Mouse (Mus musculus): ENCODE results near the gene 1700020L24Rik. TPM values are rescaled to one million over a fixed set of nuclear protein-coding genes. Genes with fewer than 3 reads are reported as not detected.
A peak's percentile ranks its signal among the peaks of the same experiment; 100 is the strongest.

Gene 1700020L24Rik
- total RNA-seq (2014; fragmentation: Nextera tagmentation), result 33.2 and 34.9 TPM in 2 replicates
- total RNA-seq (2017), result 79.8 and 113 TPM in 2 replicates

DNA sequence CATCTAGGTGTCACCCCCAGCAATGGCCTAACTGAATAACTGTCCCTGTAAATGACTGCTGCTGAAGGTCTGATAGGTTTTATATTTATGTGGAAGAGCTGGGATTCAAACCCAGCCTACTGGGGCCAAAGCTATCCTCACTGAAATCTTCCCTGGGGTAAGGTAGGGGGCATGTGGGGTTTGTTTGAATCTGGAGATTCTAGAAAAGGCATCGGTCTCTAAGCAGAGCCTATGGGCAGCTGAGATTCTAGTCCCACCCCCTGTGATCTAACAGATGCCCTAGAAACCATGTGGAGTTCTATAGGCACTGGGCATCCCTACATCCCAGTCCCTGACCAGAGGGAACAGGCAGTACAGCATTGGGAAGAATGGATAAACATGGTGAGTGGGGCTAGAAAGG is at the start of gene 1700020L24Rik:
TSS of gene 1700020L24Rik (plus strand) at position 301 of the 400 bp plus-strand sequence.
- no peak for ATAC-seq (replicated peaks; ENCODE audit: poor library complexity, severe bottlenecking)

DNA sequence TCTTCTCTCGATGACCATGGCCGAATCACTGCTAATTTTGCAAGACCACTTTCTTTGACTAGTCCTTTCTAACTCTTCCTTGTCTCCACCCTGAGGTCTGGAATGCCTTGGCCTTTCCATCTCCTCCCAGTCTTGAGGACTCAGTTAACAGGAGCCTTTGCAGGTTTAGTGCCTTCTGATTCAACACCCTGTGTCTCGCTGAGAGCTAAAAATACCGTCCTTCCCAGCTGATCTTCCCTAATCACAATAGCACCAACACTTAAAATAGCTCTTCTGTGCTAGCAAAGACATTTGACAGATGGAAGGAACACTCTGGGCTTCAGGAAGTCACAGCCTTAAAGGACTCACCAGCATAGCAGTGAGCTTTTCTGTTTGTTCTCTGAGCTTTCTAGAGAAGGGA is 44.4 kb upstream of the 1700020L24Rik start:
- ATAC-seq (replicated peaks; ENCODE audit: poor library complexity, severe bottlenecking), result no peak

DNA sequence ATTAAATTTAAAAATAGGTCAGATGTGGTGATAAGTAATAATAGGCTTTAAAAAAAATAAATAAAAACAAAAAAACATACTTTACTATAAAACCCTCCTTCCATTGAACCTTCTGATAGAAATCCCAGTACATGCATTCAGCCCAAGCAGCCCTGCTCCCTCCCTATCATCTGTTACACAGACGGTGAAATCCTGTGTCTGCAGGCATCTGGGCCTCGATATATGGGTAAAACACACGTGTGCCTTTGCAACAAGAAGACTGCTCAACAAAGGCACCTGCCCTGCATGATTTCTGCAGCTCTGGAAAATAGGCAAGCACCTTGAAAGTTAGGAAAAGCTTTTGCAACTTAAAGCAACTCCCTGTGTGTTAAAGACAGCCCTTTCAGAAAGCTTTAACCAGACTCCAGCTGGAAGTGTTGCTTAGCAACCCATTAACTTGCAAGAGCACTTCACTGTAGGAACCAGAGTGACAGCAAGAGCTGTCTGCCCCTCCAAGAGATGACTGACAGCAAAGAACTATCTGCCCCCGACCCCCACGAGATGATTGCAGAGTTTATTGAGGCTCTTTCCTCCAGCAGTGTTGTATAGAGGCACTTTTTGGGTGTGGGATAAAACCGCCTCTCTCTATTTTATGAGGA is 42.6 kb upstream of the 1700020L24Rik start:
- ATAC-seq (replicated peaks; ENCODE audit: poor library complexity, severe bottlenecking), result no peak

DNA sequence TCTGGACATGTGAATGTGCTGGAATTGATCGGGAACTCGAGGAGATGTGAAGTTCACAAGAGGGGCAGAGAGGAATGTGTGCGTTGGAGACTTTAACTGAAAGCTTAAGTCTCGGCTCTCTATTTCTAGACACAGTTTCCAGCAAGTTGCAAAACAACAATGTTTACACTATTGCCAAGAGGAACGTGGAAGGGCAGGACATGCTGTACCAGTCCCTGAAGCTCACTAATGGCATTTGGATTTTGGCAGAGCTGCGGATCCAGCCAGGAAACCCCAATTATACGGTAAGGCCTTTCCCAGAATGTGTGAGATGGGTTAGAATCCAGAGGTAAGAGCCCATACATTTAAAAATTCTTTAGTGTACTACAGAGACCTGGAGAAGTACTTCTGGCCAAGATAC is 39.9 kb upstream of the 1700020L24Rik start:
- no peak for ATAC-seq (replicated peaks; ENCODE audit: poor library complexity, severe bottlenecking)

DNA sequence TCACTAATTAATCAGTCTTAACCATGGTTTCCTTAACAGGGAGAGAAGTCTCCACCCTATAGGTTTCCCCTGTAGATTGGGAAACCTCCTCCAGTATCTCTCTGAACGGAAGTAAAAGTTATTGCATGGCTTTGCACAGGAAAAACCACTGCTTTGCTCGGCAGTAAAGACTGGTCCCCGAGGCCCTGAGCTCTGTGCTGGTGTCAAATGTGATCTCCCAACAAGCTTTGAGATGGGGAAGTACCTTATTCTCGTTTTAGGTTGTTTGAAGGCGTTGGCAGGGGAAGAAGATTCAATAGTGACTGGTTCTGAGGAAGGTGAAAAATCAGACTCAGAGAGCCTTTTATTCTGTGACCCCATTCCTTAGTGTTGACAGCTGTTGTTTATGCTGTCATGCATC is 38.8 kb upstream of the 1700020L24Rik start:
- ATAC-seq (replicated peaks; ENCODE audit: poor library complexity, severe bottlenecking), result peak; percentile 65

DNA sequence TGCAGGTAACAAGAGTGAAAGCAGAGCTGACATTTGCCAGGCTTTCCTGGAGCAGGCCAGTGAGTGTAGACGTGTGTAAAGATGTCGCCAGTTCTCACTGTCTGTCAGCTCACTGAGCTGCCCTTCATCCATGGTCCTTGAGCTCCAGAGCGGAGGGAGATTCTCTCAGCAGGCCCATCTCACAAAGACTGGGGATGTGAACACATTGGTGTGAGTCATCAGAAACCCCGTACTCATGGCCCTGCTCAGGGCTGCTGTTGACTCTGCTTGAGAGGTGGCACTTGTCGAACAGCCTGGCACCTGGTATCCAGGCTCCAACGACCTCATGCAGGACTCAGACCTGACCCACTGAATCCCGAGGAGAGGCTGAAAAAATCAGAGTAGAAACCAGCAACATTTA is 33.7 kb upstream of the 1700020L24Rik start:
- ATAC-seq (replicated peaks; ENCODE audit: poor library complexity, severe bottlenecking), result no peak

DNA sequence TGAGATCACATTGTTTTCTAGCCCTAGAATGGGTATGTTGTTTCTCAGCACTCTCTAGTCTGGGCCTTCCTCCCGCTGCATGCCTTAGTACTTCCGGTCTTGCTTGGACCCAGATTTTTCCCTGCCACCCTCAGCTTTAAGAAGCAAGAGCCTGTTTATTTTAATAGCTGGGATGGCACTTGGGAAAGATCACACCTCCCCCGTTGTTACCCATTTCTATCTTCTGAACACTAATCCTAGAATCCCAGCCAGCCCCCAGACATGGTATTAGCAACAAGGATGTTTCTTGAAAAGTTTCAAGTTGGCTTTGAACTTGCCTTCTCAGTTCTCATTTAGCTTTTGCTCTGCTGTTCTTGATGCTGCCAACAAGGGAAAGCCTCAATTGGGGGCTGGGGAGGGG is 31.1 kb upstream of the 1700020L24Rik start:
- no peak for ATAC-seq (replicated peaks; ENCODE audit: poor library complexity, severe bottlenecking)

DNA sequence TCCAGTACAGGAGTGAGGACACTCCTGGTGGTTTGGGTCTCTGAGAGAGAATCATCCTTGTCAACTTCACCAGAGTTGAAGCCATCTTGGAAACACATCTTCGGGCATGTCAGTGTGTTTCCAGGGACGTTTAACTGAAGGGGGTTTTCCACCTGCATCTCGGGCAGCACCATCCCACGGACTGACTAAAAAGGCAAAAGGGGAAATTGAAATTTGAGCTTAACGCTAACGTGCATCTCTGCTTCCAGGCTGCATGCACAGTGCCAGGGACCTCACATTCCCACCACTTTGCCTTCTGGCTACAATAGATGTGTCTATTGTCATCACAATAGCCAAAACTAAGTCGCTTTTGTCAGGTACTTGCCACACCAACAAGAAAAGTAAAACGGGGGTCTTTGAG is 29.2 kb upstream of the 1700020L24Rik start:
- ATAC-seq (replicated peaks; ENCODE audit: poor library complexity, severe bottlenecking), result no peak

DNA sequence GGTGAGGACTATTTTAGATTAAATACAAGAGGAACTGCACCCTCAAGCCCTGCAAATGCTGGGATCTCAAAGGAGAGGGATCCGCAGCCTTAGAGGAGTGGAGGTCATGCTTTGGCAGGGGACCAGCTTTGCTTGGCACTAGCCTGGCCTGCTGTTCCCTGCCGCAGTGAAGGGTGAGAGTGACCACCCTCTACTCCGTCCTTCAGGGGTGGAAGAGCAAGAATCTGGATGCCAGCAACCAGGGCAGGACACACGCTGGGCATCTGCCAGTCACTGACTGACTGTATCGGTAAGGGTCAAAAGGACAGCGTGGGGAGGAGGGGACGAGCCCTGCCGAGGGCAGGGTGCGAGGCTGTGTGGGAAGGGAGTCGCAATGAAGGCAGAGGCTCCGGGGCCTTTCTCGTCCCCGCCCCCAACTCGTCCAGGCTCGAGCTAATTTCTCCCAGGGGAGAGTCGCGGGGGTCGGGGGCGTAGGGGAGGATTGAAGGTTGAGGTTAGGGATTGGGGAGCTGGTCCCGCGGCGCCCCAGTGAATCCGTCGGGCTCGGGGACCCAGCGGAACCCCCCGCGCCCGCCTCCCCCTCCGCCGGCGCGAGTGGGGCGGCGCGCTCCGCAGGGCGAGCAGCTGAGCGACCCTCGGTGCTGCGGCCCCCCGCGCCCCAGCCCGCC is 28.3 kb upstream of the 1700020L24Rik start, which contains the start of gene Rasl10b:
TSS of gene Rasl10b (plus strand) at position 51 of the 668 bp plus-strand sequence.
- no peak; the same call in 1 of the 2 replicates for ATAC-seq (replicated peaks; ENCODE audit: poor library complexity, severe bottlenecking)

DNA sequence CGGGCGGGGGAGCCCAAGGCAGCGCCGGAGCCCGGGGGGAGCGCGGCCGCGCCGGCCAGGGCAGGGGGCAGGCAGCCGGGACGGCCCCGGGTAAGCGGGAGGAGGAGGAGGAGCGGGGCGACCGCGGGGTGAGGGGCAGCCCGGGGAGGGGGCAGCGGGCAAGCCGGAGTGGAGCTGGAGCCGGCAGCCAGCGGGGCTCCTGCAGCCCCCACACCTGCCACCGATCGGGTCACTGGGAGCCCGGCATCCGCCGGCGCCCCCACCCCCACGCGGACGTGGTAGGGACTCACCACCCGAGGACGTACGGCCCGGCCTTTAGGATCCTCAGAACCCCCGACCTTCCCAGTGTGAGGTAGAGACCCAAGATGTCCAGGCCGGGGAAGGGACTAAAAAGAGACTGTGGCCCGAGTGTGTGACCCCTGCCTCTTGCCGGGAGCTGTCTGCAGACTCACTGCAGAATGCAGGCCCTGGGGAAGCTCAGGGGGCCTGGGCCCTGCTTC is 27.6 kb upstream of the 1700020L24Rik start:
- no peak; the same call in 1 of the 2 replicates for ATAC-seq (replicated peaks; ENCODE audit: poor library complexity, severe bottlenecking)

DNA sequence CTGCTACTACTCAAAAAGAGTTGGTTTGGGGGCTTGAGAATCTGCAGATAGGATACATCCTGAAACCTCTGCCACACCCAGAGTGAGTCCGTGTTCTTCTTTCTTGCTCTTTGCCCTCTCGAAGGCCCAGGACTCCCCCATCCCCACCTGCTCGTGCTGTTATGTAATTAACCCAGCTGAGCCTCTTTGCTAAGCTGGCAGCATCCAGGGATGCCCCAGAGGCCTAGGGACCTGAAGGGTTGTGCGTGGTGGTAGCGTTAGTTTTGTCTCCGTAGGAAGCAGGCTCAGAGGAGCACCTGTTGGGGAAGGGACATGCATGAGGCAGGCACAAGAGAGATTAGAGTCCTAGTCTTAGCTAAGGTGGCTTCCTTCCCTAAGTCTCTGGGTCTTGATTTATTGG is 27.0 kb upstream of the 1700020L24Rik start:
- ATAC-seq (replicated peaks; ENCODE audit: poor library complexity, severe bottlenecking), result no peak

DNA sequence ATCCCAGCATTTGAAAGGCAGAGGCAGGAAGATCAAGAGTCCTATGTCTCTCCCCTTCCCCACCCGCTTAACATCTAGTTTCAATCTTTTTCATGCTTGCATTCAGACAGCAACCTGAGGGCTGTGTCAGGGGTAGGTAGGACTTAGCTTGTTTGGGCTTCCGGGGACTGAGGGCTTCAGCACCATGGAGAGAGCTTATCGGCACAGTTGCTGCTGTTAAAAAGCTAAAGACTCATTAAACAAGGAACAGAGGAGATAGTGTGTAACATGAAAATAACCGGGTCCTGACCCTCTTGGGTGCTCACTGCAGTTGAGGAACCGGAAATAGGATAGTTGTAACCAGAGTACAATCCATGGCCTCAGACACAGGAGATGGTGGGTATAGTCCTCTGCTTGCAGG is 20.4 kb upstream of the 1700020L24Rik start:
- peak; percentile 70 for ATAC-seq (replicated peaks; ENCODE audit: poor library complexity, severe bottlenecking)

DNA sequence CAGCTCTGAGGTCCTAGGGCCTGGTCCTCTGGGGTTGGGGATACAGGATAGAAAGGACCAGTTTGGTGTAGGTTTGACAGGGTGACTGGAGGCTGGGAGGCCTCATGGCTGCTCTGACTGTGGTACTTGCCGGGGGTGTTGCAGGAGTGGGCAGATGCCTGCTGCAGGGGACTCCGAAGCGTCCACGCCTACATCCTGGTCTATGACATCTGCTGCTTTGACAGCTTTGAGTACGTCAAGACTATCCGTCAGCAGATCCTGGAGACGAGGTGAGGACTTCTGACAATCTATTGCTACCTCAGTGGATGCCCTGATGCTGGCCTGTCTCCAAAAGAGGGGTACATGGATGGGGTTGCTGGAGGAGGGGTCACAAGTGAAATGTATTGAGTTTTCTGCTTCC is 19.8 kb upstream of the 1700020L24Rik start:
- ATAC-seq (replicated peaks; ENCODE audit: poor library complexity, severe bottlenecking), result no peak

DNA sequence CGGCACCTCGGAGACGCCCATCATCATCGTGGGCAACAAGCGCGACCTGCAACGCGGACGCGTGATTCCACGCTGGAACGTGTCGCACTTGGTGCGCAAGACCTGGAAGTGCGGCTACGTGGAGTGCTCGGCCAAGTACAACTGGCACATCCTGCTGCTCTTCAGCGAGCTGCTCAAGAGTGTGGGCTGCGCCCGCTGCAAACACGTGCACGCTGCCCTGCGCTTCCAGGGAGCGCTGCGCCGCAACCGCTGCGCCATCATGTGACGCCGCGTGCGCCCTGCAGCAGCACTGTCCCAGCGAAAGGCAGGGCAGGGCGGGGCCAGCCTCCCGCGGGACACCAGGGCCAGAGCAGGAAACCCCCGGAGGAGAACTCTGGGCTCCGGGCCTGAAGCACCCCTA is 18.9 kb upstream of the 1700020L24Rik start:
- peak; percentile 57 for ATAC-seq (replicated peaks; ENCODE audit: poor library complexity, severe bottlenecking)

DNA sequence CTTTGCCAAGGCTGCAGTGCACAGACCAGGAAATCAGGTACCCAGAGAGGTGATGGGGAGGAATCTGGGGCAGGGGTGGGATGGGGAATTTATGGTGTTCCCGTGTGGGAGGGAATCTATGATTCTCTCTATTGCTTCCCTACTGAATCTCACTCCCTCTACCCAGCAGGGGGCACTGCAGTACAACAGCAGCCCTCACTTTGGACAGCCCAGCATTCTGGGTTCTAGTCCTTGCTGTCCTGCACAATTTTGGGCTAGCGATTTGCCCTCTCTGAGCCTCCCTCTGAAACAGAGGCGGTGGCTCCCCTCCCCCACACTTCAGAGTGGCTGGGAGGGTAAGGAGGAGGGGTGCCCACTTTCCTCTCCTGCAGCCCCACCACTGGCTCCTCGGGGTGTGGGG is 17.1 kb upstream of the 1700020L24Rik start:
- no peak for ATAC-seq (replicated peaks; ENCODE audit: poor library complexity, severe bottlenecking)

DNA sequence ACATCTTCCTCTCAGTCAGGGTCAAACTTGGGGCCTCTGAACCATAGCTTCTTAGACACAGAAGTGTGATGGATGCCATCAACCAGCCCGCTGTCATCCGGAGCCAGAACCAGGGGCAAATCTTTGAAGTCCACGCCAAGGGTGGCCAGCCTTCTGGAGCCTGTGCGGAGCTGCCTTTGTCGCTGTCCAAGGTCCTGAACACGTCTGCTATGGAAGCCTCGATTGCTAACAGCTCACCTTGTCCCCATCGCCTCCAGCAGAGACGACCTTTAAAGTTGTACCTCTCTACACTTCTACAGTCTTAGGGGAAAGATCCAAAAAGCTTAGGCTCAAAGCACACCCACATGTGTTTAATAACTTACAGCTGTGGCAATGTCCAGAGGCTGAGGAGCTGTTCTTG is 16.2 kb upstream of the 1700020L24Rik start:
- ATAC-seq (replicated peaks; ENCODE audit: poor library complexity, severe bottlenecking), result peak; percentile 43; the same call in 1 of the 2 replicates

DNA sequence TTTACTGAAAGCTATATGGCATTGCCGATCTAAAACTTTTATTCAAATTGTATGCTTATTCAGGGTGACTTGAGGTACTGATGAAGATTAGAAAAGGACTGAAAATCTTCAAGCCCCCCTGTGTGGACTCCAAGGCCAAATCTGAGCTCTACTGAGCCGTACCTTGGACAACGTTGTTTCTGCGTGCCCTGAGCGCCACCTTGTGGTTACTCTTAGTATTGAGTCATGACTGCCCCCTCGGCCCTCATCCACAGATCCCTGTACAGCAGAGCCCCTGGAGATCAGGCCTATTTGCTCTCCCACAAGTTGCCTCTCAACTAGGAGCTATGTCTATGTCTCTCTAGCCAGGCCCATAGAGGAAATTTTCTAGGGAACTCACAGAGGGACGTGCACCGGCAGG is 12.8 kb upstream of the 1700020L24Rik start:
- peak; percentile 40; the same call in 1 of the 2 replicates for ATAC-seq (replicated peaks; ENCODE audit: poor library complexity, severe bottlenecking)

DNA sequence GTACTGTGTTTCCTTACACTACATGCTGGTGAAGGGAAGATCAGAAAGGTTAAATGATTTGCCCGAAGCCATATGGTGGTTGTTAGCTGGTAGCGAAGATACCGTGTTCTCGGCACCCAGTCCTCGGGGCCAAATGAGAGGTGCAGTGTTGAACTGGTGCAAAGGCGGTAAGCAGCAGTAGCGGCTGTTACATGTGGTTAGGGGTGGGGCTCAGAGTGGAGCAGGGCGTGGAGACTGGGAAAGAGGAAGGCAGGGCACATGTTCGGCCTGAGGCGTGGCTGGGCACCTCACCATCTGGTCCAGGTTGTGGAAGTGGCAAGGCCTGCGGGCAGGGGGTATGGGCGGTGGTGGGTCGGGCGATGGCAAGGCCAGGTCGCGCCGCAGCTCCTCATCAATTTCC is 10.5 kb upstream of the 1700020L24Rik start:
- ATAC-seq (replicated peaks; ENCODE audit: poor library complexity, severe bottlenecking), result peak; percentile 97

DNA sequence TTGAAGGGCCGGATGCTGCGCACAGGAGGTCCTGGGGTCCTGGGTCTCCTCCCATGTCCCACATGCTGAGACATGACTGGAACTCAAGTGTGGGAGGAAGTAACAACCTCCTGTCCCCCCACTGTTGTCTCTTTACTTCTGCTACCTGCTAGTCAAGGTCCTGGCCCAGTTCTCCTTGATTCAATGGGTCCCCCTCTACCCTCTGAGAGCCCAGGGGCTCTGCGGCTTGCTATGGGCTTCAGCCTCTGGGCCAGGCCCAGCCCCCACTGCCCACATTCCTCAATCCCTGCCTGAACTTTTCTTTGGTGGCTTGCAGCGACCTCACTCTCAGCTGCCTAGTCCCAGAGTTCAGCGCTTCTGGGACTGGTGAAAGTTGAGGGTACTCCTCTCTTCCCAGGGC is 8.1 kb upstream of the 1700020L24Rik start, which contains the start of gene Gas2l2:
TSS of gene Gas2l2 (minus strand) at position 101 of the 400 bp plus-strand sequence.
- ATAC-seq (replicated peaks; ENCODE audit: poor library complexity, severe bottlenecking), result no peak

DNA sequence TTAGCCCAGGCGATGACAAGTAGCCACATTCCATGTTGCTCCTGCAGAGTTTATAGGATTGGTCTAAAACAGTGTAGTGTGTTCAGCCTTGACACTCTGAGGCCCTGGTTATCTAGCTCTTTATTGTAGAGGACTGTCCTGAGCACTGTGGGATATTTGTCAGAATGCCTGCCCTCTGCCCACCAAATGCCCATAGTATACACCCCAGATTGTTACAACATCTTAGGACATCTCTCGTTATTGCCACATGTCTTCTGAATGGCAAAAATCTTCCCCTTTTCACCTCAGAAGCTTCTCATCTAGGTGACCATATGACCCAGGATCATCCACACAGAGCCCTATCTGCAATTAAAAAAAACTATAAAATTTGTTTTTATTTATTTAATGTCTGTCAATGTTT is 4.9 kb upstream of the 1700020L24Rik start:
- ATAC-seq (replicated peaks; ENCODE audit: poor library complexity, severe bottlenecking), result peak; percentile 82

DNA sequence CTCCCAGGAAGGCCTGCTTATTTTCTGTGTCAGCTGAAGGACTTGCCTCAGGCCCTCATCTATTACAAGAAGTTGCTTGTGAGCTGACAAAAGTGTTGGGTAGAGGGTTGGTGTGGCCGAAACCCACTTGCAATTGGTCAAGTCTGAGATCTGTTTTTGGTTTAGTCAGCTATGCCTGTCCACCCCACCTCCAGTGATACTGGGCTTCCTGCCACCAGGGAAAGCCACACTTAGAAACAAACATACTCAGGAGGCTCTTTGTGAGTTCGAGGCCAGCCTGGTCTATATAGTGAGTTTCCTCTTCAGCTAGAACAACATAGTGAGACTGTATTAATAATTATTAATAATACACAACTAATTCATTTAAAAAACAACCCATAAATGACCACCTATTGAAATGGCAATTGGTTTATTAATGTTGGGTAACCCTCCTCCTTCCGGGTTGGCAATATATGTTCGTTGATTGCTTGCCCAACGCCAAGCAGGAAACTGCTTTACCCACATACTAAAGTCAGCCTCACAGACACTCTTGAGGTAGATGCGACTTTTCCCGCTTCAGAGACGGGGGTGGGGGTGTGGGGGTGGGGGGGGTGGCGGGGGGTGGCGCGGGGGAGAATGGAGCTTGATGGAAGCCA is 2.1 kb downstream of the 1700020L24Rik start:
- peak; percentile 41 for ATAC-seq (replicated peaks; ENCODE audit: poor library complexity, severe bottlenecking)

Measured in granulocyte monocyte progenitor cell, adult 5-6 weeks (primary cell).